Mouse (Mus musculus): ENCODE results near the gene Tns3.

Tns3 gene

GRCm38 (mm10) chr11:8664393-8664743, at the start of gene Tns3:
TSS of gene Tns3 (minus strand) at chr11:8664535.
- DNase-seq (ENCODE audit: low spot score in 2 of 2), result peak in 1 of 2 experiments; percentile 49

- DNase-seq (ENCODE audit: low spot score in 2 of 2), result peak; percentile 48 to 62
Observed at GRCm38 (mm10) chr11:8706246-8707041, 42.1 kb upstream of the Tns3 start.

GRCm38 (mm10) chr11:8705156-8705555, 40.8 kb upstream of the Tns3 start:
- no peak for DNase-seq (ENCODE audit: low spot score in 2 of 2)

- no peak for DNase-seq (ENCODE audit: low spot score in 2 of 2)
Observed at GRCm38 (mm10) chr11:8703876-8704275, 39.5 kb upstream of the Tns3 start.

- DNase-seq (ENCODE audit: low spot score in 2 of 2), result no peak
Observed at GRCm38 (mm10) chr11:8702532-8702886, 38.2 kb upstream of the Tns3 start.

GRCm38 (mm10) chr11:8701845-8702531, 37.7 kb upstream of the Tns3 start:
- no peak for DNase-seq (ENCODE audit: low spot score in 2 of 2)

- no peak for DNase-seq (ENCODE audit: low spot score in 2 of 2)
Observed at GRCm38 (mm10) chr11:8701400-8701799, 37.1 kb upstream of the Tns3 start.

- no peak for DNase-seq (ENCODE audit: low spot score in 2 of 2)
Observed at GRCm38 (mm10) chr11:8700641-8701221, 36.4 kb upstream of the Tns3 start.

- DNase-seq (ENCODE audit: low spot score in 2 of 2), result no peak
Observed at GRCm38 (mm10) chr11:8699777-8700176, 35.4 kb upstream of the Tns3 start.

- no peak for DNase-seq (ENCODE audit: low spot score in 2 of 2)
Observed at GRCm38 (mm10) chr11:8697670-8698069, 33.3 kb upstream of the Tns3 start.

- no peak for DNase-seq (ENCODE audit: low spot score in 2 of 2)
Observed at GRCm38 (mm10) chr11:8694096-8694495, 29.8 kb upstream of the Tns3 start.

GRCm38 (mm10) chr11:8692536-8693471, 28.5 kb upstream of the Tns3 start:
- DNase-seq (ENCODE audit: low spot score in 2 of 2), result no peak

- DNase-seq (ENCODE audit: low spot score in 2 of 2), result no peak
Observed at GRCm38 (mm10) chr11:8692162-8692535, 27.8 kb upstream of the Tns3 start.

- DNase-seq (ENCODE audit: low spot score in 2 of 2), result no peak
Observed at GRCm38 (mm10) chr11:8691605-8692004, 27.3 kb upstream of the Tns3 start.

GRCm38 (mm10) chr11:8690633-8691032, 26.3 kb upstream of the Tns3 start:
- no peak for DNase-seq (ENCODE audit: low spot score in 2 of 2)

- peak in 1 of 2 experiments; percentile 28 for DNase-seq (ENCODE audit: low spot score in 2 of 2)
Observed at GRCm38 (mm10) chr11:8689515-8689914, 25.2 kb upstream of the Tns3 start.

GRCm38 (mm10) chr11:8688907-8689306, 24.6 kb upstream of the Tns3 start:
- DNase-seq (ENCODE audit: low spot score in 2 of 2), result no peak

- no peak for DNase-seq (ENCODE audit: low spot score in 2 of 2)
Observed at GRCm38 (mm10) chr11:8686501-8686900, 22.2 kb upstream of the Tns3 start.

- no peak for DNase-seq (ENCODE audit: low spot score in 2 of 2)
Observed at GRCm38 (mm10) chr11:8686061-8686460, 21.7 kb upstream of the Tns3 start.

GRCm38 (mm10) chr11:8685195-8685594, 20.9 kb upstream of the Tns3 start:
- no peak for DNase-seq (ENCODE audit: low spot score in 2 of 2)

GRCm38 (mm10) chr11:8684262-8684661, 19.9 kb upstream of the Tns3 start:
- DNase-seq (ENCODE audit: low spot score in 2 of 2), result no peak

GRCm38 (mm10) chr11:8681356-8681755, 17.0 kb upstream of the Tns3 start:
- no peak for DNase-seq (ENCODE audit: low spot score in 2 of 2)

Measured in heart, adult 9 months (tissue).